Mouse (Mus musculus) ES-E14 (cell line): Measurements from ENCODE around the gene Slfn1. TPM values are rescaled to one million over a fixed set of nuclear protein-coding genes. Genes with fewer than 3 reads are reported as not detected.
"Not testable (repeated sequence)": the region's sequence is repeated elsewhere in the genome, so short reads cannot be mapped to it uniquely, and the experiment has no call there.

ENCODE experiments used
- DNase-seq: peaks from one replicate; pipeline ENCODE4 v3.0.0-alpha.2; 2013; ENCODE audit warnings: low read depth, low spot score
- H3K27ac ChIP-seq: 2 replicates; pipeline ENCODE4 v1.5.1; 2012; ENCODE audit warnings: low read depth, mild to moderate bottlenecking, low read length, moderate library complexity, mixed read lengths; ENCODE audit not compliant: poor library complexity, insufficient read depth, severe bottlenecking
- H3K36me3 ChIP-seq: 2 replicates; pipeline ENCODE4 v1.6.1; 2012; ENCODE audit warnings: mild to moderate bottlenecking, low read length, moderate library complexity, mixed read lengths; ENCODE audit not compliant: control insufficient read depth, poor library complexity, insufficient read depth, severe bottlenecking
- H3K4me1 ChIP-seq, 2 experiments: fragments of 150-350 bp in 1 of 2; sonication (generic) in 1 of 2; 2 replicates each; pipeline ENCODE4 v1.6.1; 2012; ENCODE audit warnings: low read length in 2 of 2, mild to moderate bottlenecking in 1 of 2, mixed read lengths in 1 of 2; ENCODE audit not compliant: control insufficient read depth in 2 of 2, insufficient read depth in 2 of 2, poor library complexity in 1 of 2
- H3K4me3 ChIP-seq, 2 experiments: fragments of 150-350 bp in 1 of 2; sonication (generic) in 1 of 2; 2 replicates each; pipeline ENCODE4 v1.5.1; 2012; ENCODE audit warnings: low read length in 2 of 2, low read depth in 1 of 2, mild to moderate bottlenecking in 1 of 2, mixed read lengths in 1 of 2; ENCODE audit not compliant: insufficient read depth in 1 of 2, poor library complexity in 1 of 2, severe bottlenecking in 1 of 2
- H3K9ac ChIP-seq: 2 replicates; pipeline ENCODE4 v1.6.1; 2012; ENCODE audit warnings: low read depth, mild to moderate bottlenecking, low read length, mixed read lengths; ENCODE audit not compliant: poor library complexity, insufficient read depth, severe bottlenecking
- H3K9me3 ChIP-seq: fragments of 150-350 bp; sonication (generic); 2 replicates; pipeline ENCODE4 v1.6.1; 2012; ENCODE audit warnings: low read depth, mild to moderate bottlenecking, low read length; ENCODE audit not compliant: control insufficient read depth, insufficient read depth
- CHD2 ChIP-seq: IDR thresholded peaks from 2 replicates; pipeline ENCODE4 v1.6.1; 2014; ENCODE audit warnings: mild to moderate bottlenecking, low read depth, low read length, inconsistent platforms
- HCFC1 ChIP-seq: IDR thresholded peaks from 2 replicates; pipeline ENCODE4 v1.6.1; 2012; ENCODE audit warnings: low read length, inconsistent platforms, borderline replicate concordance; ENCODE audit not compliant: insufficient read depth
- MAFK ChIP-seq: IDR thresholded peaks from 2 replicates; pipeline ENCODE4 v1.6.1; 2014; ENCODE audit warnings: mild to moderate bottlenecking, low read depth, low read length, inconsistent platforms; ENCODE audit not compliant: insufficient read depth
- ZC3H11A ChIP-seq: IDR thresholded peaks from 2 replicates; pipeline ENCODE4 v1.6.1; 2012; ENCODE audit warnings: low read depth, mild to moderate bottlenecking, inconsistent platforms, low read length, borderline replicate concordance
- ZNF384 ChIP-seq: IDR thresholded peaks from 2 replicates; pipeline ENCODE4 v1.6.1; 2012; ENCODE audit warnings: low read depth, low read length, inconsistent platforms
- in situ Hi-C, 2 experiments: fragments of 600-800 bp; cut with MboI; formaldehyde crosslinking; loops; one replicate each; pipeline ENCODE4 v1.15.1; 2025; ENCODE audit warnings: low sequenced_read_pairs in 2 of 2, inconsistent platforms in 1 of 2; ENCODE audit not compliant: unreplicated experiment in 2 of 2
- total RNA-seq: library from RNA; depleted of rRNA; stranded (reverse); fragments of 300-350 nt; gene quantifications from 2 replicates; pipeline ENCODE4 v1.2.3, GENCODE M21; 2012; rRNA removed

Gene Slfn1
- total RNA-seq, 1 experiment = not detected

DNA sequence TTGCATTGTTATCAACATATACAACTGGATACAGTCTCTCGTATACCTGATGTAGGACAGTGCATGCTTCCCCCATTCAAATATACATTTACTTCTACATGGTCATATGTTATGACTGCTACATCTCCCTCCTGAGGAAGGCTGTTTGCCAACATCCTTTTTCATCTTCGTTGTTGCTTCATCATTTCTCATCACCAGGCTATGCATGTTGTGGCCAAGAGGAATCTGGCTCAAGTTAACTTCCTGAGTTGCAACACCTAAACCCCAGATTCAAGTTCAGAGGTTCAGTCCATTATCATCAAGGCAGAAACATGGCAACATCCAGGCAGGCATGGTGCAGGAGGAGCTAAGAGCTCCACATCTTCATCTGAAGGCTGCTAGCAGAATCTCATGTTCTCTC, 8.3 kb downstream of the Slfn1 start:
- no peaks in the 10 kb centered on the region for H3K36me3 ChIP-seq
- in situ Hi-C loops = loop anchor here in 1 of 2 experiments (25.0 kb wide), 1 partner anchor 87 kb away; no protein-coding TSS in a partner anchor
- no peaks in the 10 kb centered on the region for H3K4me1 ChIP-seq
- no peak for TF ChIP-seq MAFK
- no peak for TF ChIP-seq ZC3H11A
- no peak for TF ChIP-seq HCFC1
- no peak for TF ChIP-seq CHD2
- no peak for TF ChIP-seq ZNF384
- no peak overlapping the region for H3K9ac ChIP-seq
- no peak for DNase-seq
- no peak overlapping the region for H3K27ac ChIP-seq
- H3K9me3 ChIP-seq = no peaks in the 10 kb centered on the region
- no peak overlapping the region for H3K4me3 ChIP-seq

- DNase-seq, H3K4me3 ChIP-seq, in situ Hi-C loops, H3K36me3 ChIP-seq, H3K9ac ChIP-seq, H3K27ac ChIP-seq, H3K9me3 ChIP-seq, H3K4me1 ChIP-seq: not testable (repeated sequence)
These were observed 9.0 kb downstream of the Slfn1 start for GRCm38 (mm10) chr11:83125633-83126032.

- DNase-seq, H3K9ac ChIP-seq, H3K4me3 ChIP-seq, H3K36me3 ChIP-seq, in situ Hi-C loops, H3K9me3 ChIP-seq, H3K27ac ChIP-seq, H3K4me1 ChIP-seq: not testable (repeated sequence)
These were observed 20.6 kb downstream of the Slfn1 start for GRCm38 (mm10) chr11:83137253-83137652.

GRCm38 (mm10) chr11:83148939-83149338, 32.3 kb downstream of the Slfn1 start:
- DNase-seq, H3K9me3 ChIP-seq, H3K4me1 ChIP-seq, H3K36me3 ChIP-seq, in situ Hi-C loops, H3K27ac ChIP-seq, H3K9ac ChIP-seq, H3K4me3 ChIP-seq: not testable (repeated sequence)

Other genes with a start within 250 kb of the Slfn1 start
- 6.5 and 9.0 TPM in 2 replicates for gene Rffl, start 245.6 kb upstream of the Slfn1 start, total RNA-seq
- 8.2 and 9.1 TPM in 2 replicates for gene Rad51d, start 226.2 kb upstream of the Slfn1 start, total RNA-seq
- 0.16 TPM in 1 of 2 replicates, not detected in the other for gene Fndc8, start 224.7 kb upstream of the Slfn1 start, total RNA-seq
- gene Nle1, start 208.4 kb upstream of the Slfn1 start, total RNA-seq = 61.5 and 97.9 TPM in 2 replicates
- 2.3 and 3.6 TPM in 2 replicates for gene Unc45b, start 206.3 kb upstream of the Slfn1 start, total RNA-seq
- 9.4 and 12.1 TPM in 2 replicates for gene Slfn5, start 165.5 kb upstream of the Slfn1 start, total RNA-seq
- gene Slfn9, start 125.0 kb upstream of the Slfn1 start, total RNA-seq = 10.9 and 12.3 TPM in 2 replicates
- 2.3 and 2.4 TPM in 2 replicates for gene Slfn8, start 96.0 kb upstream of the Slfn1 start, total RNA-seq
- 0.26 and 2.0 TPM in 2 replicates for gene Slfn2, start 51.7 kb upstream of the Slfn1 start, total RNA-seq
- gene Slfn4, start 58.3 kb downstream of the Slfn1 start, total RNA-seq = 0.58 and 1.3 TPM in 2 replicates
- 2.4 and 3.3 TPM in 2 replicates for gene Slfn3, start 74.5 kb downstream of the Slfn1 start, total RNA-seq
- gene Slfn14, start 169.9 kb downstream of the Slfn1 start, total RNA-seq = not detected in 2 replicates
- 49.0 and 58.5 TPM in 2 replicates for gene Ap2b1, start 182.2 kb downstream of the Slfn1 start, total RNA-seq
- gene Pex12, start 185.7 kb downstream of the Slfn1 start, total RNA-seq = 5.4 and 10.0 TPM in 2 replicates